Mouse (Mus musculus): Measurements from ENCODE around the gene Ano8.
A peak's percentile ranks its signal among the peaks of the same experiment; 100 is the strongest.

Gene Ano8

GRCm38 (mm10) chr8:71498816-71499690, 13.3 kb upstream of the Ano8 start:
- peak; percentile 87 for DNase-seq (ENCODE audit: low read depth, low spot score)

- peak; percentile 84 for DNase-seq (ENCODE audit: low read depth, low spot score)
These were observed 12.2 kb upstream of the Ano8 start for GRCm38 (mm10) chr8:71497881-71498501.

- no peak for DNase-seq (ENCODE audit: low read depth, low spot score)
These were observed 11.4 kb upstream of the Ano8 start for GRCm38 (mm10) chr8:71497077-71497645.

- DNase-seq (ENCODE audit: low read depth, low spot score), result no peak
These were observed 10.7 kb upstream of the Ano8 start for GRCm38 (mm10) chr8:71496481-71496880.

GRCm38 (mm10) chr8:71495811-71496210, 10.0 kb upstream of the Ano8 start:
- DNase-seq (ENCODE audit: low read depth, low spot score), result no peak

- peak; percentile 87 for DNase-seq (ENCODE audit: low read depth, low spot score)
These were observed 9.3 kb upstream of the Ano8 start for GRCm38 (mm10) chr8:71495039-71495438.

GRCm38 (mm10) chr8:71488454-71488853, 2.7 kb upstream of the Ano8 start:
- peak; percentile 99 for DNase-seq (ENCODE audit: low read depth, low spot score)

- peak; percentile 84 for DNase-seq (ENCODE audit: low read depth, low spot score)
These were observed 2.1 kb upstream of the Ano8 start, which contains the start of gene Gtpbp3 for GRCm38 (mm10) chr8:71487691-71488445. TSS of gene Gtpbp3 (plus strand) at chr8:71488103.

- DNase-seq (ENCODE audit: low read depth, low spot score), result peak; percentile 69
These were observed 370 bp upstream of the Ano8 start for GRCm38 (mm10) chr8:71486136-71486529.

GRCm38 (mm10) chr8:71484736-71485135, 1.0 kb downstream of the Ano8 start:
- no peak for DNase-seq (ENCODE audit: low read depth, low spot score)

- peak; percentile 100 for DNase-seq (ENCODE audit: low read depth, low spot score)
These were observed 1.8 kb downstream of the Ano8 start for GRCm38 (mm10) chr8:71483932-71484331.

- DNase-seq (ENCODE audit: low read depth, low spot score), result no peak
These were observed 6.8 kb downstream of the Ano8 start for GRCm38 (mm10) chr8:71478943-71479342.

GRCm38 (mm10) chr8:71477196-71477845, 8.4 kb downstream of the Ano8 start:
- peak; percentile 88 for DNase-seq (ENCODE audit: low read depth, low spot score)

- DNase-seq (ENCODE audit: low read depth, low spot score), result peak; percentile 68
These were observed 9.4 kb downstream of the Ano8 start for GRCm38 (mm10) chr8:71476099-71476940.

- DNase-seq (ENCODE audit: low read depth, low spot score), result no peak
These were observed 10.1 kb downstream of the Ano8 start for GRCm38 (mm10) chr8:71475702-71476075.

- DNase-seq (ENCODE audit: low read depth, low spot score), result no peak
These were observed 10.7 kb downstream of the Ano8 start for GRCm38 (mm10) chr8:71474785-71475701.

- no peak for DNase-seq (ENCODE audit: low read depth, low spot score)
These were observed 11.4 kb downstream of the Ano8 start for GRCm38 (mm10) chr8:71474344-71474743.

- no peak for DNase-seq (ENCODE audit: low read depth, low spot score)
These were observed 13.0 kb downstream of the Ano8 start for GRCm38 (mm10) chr8:71472601-71473386.

GRCm38 (mm10) chr8:71471861-71472260, 13.9 kb downstream of the Ano8 start:
- no peak for DNase-seq (ENCODE audit: low read depth, low spot score)

All from ES-CJ7 (cell line).